Mouse (Mus musculus): ENCODE measurements at regions not wholly inside any gene's neighbourhood (a gene's known extent, or its start where the extent isn't known, plus 50 kb on each side); places are given as distances from the start of the nearest gene placed in this dataset.

DNA sequence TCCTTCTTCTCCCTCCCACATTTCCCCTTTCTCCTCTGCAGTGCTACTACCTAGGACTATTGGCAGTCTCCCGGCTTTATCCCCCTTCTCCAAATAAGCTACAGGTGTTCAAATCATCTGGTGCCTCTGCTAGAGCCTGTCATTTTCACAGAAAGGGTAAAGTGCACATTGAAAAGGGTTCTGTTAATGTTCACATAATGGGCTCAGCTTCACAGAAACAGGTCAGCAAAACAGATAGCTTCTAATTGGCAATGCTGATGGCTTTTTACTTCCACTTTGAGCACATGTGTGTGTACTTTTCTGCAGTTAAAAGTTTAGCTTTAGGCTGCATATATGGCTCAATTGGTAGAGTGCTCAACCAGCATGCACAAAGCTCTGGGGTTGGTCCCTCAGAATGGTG, 114.4 kb upstream of the Ralgapa2 start:
- 56% methylated on average over 1 of the region's 1 CpGs for WGBS
- no peak for DNase-seq
- no peak for TF ChIP-seq POLR2A (IDR thresholded peaks at IDR 0.05; ENCODE audit: insufficient read depth, low read depth, low read length)
- TF ChIP-seq EP300 (IDR thresholded peaks at IDR 0.05; ENCODE audit: insufficient read depth, low read depth, low read length): no peak
- no peak for TF ChIP-seq CTCF (IDR thresholded peaks at IDR 0.05)
- no peaks in the 10 kb centered on the region for H3K79me2 ChIP-seq (replicated peaks; ENCODE audit: control insufficient read depth, insufficient read depth, low read length)
- no peak overlapping the region for H3K9ac ChIP-seq (ENCODE audit: low read depth, low read length)
- no peaks in the 10 kb centered on the region for H3K27me3 ChIP-seq (ENCODE audit: control insufficient read depth, insufficient read depth, low read length)
- H3K36me3 ChIP-seq (ENCODE audit: control insufficient read depth, insufficient read depth, low read length): no peaks in the 10 kb centered on the region
- H3K4me1 ChIP-seq (ENCODE audit: control insufficient read depth, insufficient read depth, low read length): no peaks in the 10 kb centered on the region
- intact Hi-C loops (cut with DNase I): no loop called here
- no peak overlapping the region for H3K27ac ChIP-seq
- H3K4me3 ChIP-seq: no peak overlapping the region

DNA sequence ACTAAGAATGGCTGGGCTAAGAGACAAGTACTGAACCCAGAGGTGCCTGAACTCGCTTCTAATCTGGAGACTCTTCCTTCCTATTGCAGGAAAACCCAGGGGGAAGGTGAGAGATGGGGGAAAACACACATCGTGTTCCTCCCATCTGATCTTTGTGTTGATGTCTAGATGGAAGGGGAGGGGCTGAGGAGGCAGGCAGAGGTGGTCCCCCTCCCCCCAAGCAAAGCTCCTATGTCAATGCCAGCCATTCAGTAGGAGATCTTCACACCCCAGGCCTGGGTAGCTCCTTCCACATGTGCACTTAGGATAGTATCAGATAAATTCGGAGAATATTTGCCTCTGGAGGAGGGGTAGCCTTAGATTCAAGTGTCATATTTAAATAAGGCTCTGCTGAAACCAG, 118.0 kb upstream of the Ralgapa2 start:
- Histone ChIP-seq H3K9ac (ENCODE audit: low read depth, low read length) (no peak overlapping the region), H3K36me3 (ENCODE audit: control insufficient read depth, insufficient read depth, low read length) (no peaks in the 10 kb centered on the region), H3K27ac (no peak overlapping the region), H3K27me3 (ENCODE audit: control insufficient read depth, insufficient read depth, low read length) (no peaks in the 10 kb centered on the region; the same call in 1 of the 2 replicates), H3K4me1 (ENCODE audit: control insufficient read depth, insufficient read depth, low read length) (no peaks in the 10 kb centered on the region), H3K79me2 (replicated peaks; ENCODE audit: control insufficient read depth, insufficient read depth, low read length) (no peaks in the 10 kb centered on the region), H3K4me3 (no peak overlapping the region)
- no peak for TF ChIP-seq EP300 (IDR thresholded peaks at IDR 0.05; ENCODE audit: insufficient read depth, low read depth, low read length)
- TF ChIP-seq POLR2A (IDR thresholded peaks at IDR 0.05; ENCODE audit: insufficient read depth, low read depth, low read length): no peak
- no peak for TF ChIP-seq CTCF (IDR thresholded peaks at IDR 0.05)
- 40% methylated on average over 3 of the region's 3 CpGs for WGBS
- DNase-seq: no peak
- intact Hi-C loops (cut with DNase I): loop anchor here (5.0 to 10.0 kb wide), 3 partner anchors 327 to 677 kb away; no protein-coding TSS in a partner anchor

DNA sequence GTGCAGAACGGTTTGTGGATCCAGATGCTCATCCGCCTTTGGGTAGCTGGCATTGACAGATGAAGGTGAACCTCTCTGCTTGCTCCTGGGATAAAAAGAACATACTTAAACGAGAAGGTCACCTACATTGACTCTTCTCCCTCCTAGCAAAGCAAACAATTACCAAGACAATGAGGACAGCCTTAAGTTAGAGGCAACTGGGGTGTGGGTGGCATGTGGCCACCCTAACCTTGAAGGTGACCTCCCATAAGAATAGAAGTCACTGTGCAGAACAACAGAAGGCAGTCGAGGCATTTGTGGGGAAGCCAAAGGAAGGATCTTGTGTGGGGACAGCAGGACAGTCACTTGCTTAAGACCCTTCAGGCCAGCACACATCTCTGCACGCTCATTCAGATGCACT, 119.0 kb upstream of the Ralgapa2 start:
- Histone ChIP-seq H3K4me1 (ENCODE audit: control insufficient read depth, insufficient read depth, low read length) (no peaks in the 10 kb centered on the region), H3K36me3 (ENCODE audit: control insufficient read depth, insufficient read depth, low read length) (no peaks in the 10 kb centered on the region), H3K9ac (ENCODE audit: low read depth, low read length) (no peak overlapping the region), H3K27ac (no peak overlapping the region), H3K27me3 (ENCODE audit: control insufficient read depth, insufficient read depth, low read length) (no peaks in the 10 kb centered on the region; the same call in 1 of the 2 replicates), H3K79me2 (replicated peaks; ENCODE audit: control insufficient read depth, insufficient read depth, low read length) (no peaks in the 10 kb centered on the region), H3K4me3 (no peak overlapping the region)
- WGBS: 62% methylated on average over 5 of the region's 5 CpGs
- intact Hi-C loops (cut with DNase I): loop anchor here (5.0 to 10.0 kb wide), 3 partner anchors 326 to 676 kb away; no protein-coding TSS in a partner anchor
- TF ChIP-seq EP300 (IDR thresholded peaks at IDR 0.05; ENCODE audit: insufficient read depth, low read depth, low read length): no peak
- TF ChIP-seq POLR2A (IDR thresholded peaks at IDR 0.05; ENCODE audit: insufficient read depth, low read depth, low read length): no peak
- no peak for TF ChIP-seq CTCF (IDR thresholded peaks at IDR 0.05)
- DNase-seq: no peak

DNA sequence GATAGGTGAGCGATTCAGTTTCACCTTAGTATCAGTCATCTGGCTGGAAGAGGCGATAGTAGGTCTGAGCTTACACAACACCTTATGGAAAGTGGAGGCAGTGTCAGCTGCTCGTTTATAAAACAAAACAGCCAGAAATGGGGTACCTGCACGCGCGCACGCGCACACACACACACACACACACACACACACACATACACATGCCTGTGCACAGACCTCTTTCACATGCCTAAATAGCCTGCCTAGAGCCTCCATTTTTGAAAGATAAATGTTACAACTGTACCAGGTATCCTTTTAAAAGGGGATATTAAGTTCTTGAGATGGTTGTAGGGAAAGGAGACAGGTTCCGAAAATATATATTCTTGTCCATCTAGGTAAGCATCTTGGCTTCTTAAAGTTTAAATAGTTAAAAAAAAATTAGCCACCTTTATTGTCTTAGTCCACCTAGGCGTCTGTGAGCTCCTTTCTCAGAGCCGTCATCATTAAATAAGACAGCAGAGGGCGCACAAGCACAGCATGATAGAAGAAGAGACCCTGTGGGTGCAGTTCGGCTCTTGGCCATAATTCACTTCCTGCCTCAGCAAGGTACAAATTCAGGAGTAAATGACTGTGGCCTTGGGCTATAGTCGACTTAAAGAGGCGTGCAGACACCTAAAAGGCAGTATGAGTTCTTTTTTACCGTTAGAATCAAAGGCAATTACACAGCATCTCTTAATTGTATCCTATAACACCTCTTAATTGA, 121.4 kb upstream of the Ralgapa2 start:
- H3K27me3 ChIP-seq (ENCODE audit: control insufficient read depth, insufficient read depth, low read length): no peaks in the 10 kb centered on the region; the same call in 1 of the 2 replicates
- H3K36me3 ChIP-seq (ENCODE audit: control insufficient read depth, insufficient read depth, low read length): no peaks in the 10 kb centered on the region
- WGBS: 46% methylated on average over 16 of the region's 16 CpGs
- intact Hi-C loops (cut with DNase I): loop anchor here (1.0 to 10.0 kb wide), 4 partner anchors 324 to 674 kb away; no protein-coding TSS in a partner anchor
- no peak for TF ChIP-seq EP300 (IDR thresholded peaks at IDR 0.05; ENCODE audit: insufficient read depth, low read depth, low read length)
- TF ChIP-seq CTCF (IDR thresholded peaks at IDR 0.05): peak; percentile 84
- no peak for TF ChIP-seq POLR2A (IDR thresholded peaks at IDR 0.05; ENCODE audit: insufficient read depth, low read depth, low read length)
- H3K27ac ChIP-seq: no peak overlapping the region
- no peaks in the 10 kb centered on the region for H3K4me1 ChIP-seq (ENCODE audit: control insufficient read depth, insufficient read depth, low read length)
- no peaks in the 10 kb centered on the region for H3K79me2 ChIP-seq (replicated peaks; ENCODE audit: control insufficient read depth, insufficient read depth, low read length)
- no peak overlapping the region for H3K4me3 ChIP-seq
- no peak overlapping the region for H3K9ac ChIP-seq (ENCODE audit: low read depth, low read length)
- peak in 1 of 2 experiments; percentile 33 for DNase-seq

DNA sequence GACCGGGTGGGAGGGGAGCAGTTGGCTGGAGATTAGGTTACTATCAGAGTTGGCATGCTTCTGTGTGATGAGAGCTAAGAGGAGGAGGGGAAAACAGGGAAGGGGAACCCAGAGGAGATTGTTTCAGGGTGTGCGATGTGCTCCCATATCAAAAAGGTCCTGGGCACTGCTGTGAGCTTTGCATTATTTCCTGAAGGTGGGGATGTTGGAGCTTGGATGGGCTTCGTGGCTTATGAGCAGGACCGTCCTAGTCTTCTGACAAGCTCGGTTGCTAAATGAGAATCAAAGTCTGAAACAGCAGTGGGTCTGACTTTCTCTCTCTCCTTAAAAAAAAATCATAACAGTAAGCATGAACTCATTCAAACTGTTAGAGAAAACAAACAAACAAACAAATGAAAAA, 125.4 kb upstream of the Ralgapa2 start:
- no peaks in the 10 kb centered on the region for H3K36me3 ChIP-seq (ENCODE audit: control insufficient read depth, insufficient read depth, low read length)
- H3K27ac ChIP-seq: no peak overlapping the region
- no peaks in the 10 kb centered on the region for H3K4me1 ChIP-seq (ENCODE audit: control insufficient read depth, insufficient read depth, low read length)
- H3K9ac ChIP-seq (ENCODE audit: low read depth, low read length): no peak overlapping the region
- WGBS: 41% methylated on average over 5 of the region's 5 CpGs
- intact Hi-C loops (cut with DNase I): loop anchor here (10.0 kb wide), 1 partner anchor 617 kb away; no protein-coding TSS in a partner anchor
- no peaks in the 10 kb centered on the region; the same call in 1 of the 2 replicates for H3K27me3 ChIP-seq (ENCODE audit: control insufficient read depth, insufficient read depth, low read length)
- no peak for DNase-seq
- TF ChIP-seq EP300 (IDR thresholded peaks at IDR 0.05; ENCODE audit: insufficient read depth, low read depth, low read length) (no peak), CTCF (IDR thresholded peaks at IDR 0.05) (no peak), POLR2A (IDR thresholded peaks at IDR 0.05; ENCODE audit: insufficient read depth, low read depth, low read length) (no peak)
- no peak overlapping the region for H3K4me3 ChIP-seq
- no peaks in the 10 kb centered on the region for H3K79me2 ChIP-seq (replicated peaks; ENCODE audit: control insufficient read depth, insufficient read depth, low read length)

All from heart, adult 2 months (tissue).